Mouse (Mus musculus): ENCODE measurements around the gene Ifitm1.
"Not testable (repeated sequence)": the region's sequence is repeated elsewhere in the genome, so short reads cannot be mapped to it uniquely, and the experiment has no call there.

The Ifitm1 gene

DNA sequence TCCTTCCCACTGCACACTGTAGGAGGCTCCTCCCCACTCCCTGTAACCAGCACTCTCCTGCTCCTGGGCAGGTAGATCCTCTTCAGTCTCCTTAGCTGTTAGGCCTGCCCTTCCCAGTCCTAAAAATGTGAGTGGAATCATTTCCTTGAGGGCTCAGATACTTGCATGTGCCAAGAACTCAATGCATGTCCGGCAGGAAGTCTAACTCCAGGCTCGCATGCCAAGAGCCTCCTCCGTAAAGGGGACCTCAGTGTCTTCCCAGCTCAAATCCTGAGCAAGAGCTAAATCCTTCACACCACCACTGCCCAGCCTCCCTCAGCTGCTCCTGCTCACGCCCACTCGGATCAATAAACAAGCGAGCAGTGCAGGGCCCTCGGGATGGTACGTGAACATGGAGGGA lies 16.0 kb upstream of the Ifitm1 start:
- DNase-seq (ENCODE audit: low spot score), result no peak

GRCm38 (mm10) chr7:140951765-140952164 lies 15.3 kb upstream of the Ifitm1 start:
- no peak for DNase-seq (ENCODE audit: low spot score)

DNA sequence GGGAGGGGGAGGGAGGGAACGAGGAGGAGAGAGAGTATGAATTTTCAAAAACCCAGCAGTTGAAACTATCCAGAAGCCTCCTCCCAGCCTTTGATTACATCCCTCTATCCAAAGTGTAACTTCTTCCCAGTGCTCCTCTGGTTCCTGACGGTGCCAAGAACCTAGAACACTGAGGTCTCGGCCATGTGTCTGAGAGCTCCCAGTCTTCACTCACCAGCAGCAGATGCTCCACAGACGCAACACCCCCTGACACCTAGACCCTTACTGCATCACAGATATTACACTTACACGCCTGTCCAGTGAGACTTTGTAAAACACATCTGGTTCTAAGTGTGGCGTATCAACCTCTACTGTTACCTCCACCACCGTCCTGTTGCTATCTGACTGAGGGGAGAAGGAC lies 14.6 kb upstream of the Ifitm1 start:
- DNase-seq (ENCODE audit: low spot score), result no peak

DNA sequence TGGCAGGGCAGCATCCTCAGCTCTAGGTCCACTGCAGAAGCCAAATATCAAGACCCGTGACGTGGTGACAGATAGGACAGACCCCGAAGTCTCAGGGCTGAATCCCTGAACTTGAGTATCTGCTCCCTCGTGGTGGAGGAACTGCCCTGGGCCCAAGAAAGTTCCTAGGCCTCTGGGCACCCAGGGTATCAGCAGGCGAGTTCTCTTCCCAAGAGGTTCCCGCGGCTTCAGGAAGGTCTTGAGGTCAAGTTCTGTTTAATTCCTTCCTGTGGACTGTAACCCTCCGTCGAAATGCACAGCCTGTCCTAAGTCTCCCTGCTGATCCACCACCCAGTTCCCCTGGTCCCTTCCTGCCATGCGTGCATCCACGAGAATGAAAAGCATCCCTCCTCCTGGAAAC lies 13.9 kb upstream of the Ifitm1 start:
- DNase-seq (ENCODE audit: low spot score), result no peak

- no peak for DNase-seq (ENCODE audit: low spot score)
These were observed 13.0 kb upstream of the Ifitm1 start for GRCm38 (mm10) chr7:140953800-140954732.

DNA sequence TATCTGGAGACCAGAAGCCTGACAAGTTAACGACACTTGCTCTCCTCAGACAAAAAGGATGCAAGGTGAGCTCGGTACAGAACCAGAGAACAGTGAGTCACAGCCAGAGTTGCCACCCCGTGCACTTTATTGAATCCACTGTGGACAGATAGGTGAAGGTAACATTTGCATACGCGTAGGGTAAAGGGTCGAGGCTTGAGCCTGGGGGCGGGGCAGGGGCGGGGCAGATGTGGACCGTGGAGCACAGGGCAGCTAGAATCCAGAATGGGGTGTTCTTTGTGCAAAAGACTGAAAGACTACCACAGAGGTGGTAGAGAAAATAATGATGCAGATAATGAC lies 12.3 kb upstream of the Ifitm1 start:
- no peak for DNase-seq (ENCODE audit: low spot score)

GRCm38 (mm10) chr7:140955342-140955741 lies 11.7 kb upstream of the Ifitm1 start:
- no peak for DNase-seq (ENCODE audit: low spot score)

GRCm38 (mm10) chr7:140955758-140956555 lies 11.1 kb upstream of the Ifitm1 start, which contains the start of the genes Gm45717 and Ifitm2:
Gene Gm45717 (minus strand): TSS chr7:140955937.
Gene Ifitm2 (minus strand): TSS chr7:140955987.
- peak; percentile 25 for DNase-seq (ENCODE audit: low spot score)

DNA sequence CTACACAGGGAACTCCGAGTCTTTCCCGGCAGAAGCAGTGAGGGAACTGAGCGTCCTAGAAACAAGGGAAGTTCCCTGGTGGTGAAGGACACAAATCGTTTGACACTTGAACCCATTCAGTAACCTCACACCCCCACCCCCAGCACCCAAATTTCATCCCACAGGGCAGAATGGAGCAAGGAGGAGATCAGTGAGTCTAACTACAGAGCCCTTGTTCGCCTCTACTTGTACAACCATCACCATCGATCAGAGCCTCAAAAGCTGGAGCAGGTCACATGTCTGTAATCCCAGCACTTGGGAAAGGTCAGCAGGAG lies 10.5 kb upstream of the Ifitm1 start:
- DNase-seq (ENCODE audit: low spot score), result no peak

- DNase-seq (ENCODE audit: low spot score), result peak; percentile 47
These were observed 7.7 kb upstream of the Ifitm1 start for GRCm38 (mm10) chr7:140959181-140959901.

DNA sequence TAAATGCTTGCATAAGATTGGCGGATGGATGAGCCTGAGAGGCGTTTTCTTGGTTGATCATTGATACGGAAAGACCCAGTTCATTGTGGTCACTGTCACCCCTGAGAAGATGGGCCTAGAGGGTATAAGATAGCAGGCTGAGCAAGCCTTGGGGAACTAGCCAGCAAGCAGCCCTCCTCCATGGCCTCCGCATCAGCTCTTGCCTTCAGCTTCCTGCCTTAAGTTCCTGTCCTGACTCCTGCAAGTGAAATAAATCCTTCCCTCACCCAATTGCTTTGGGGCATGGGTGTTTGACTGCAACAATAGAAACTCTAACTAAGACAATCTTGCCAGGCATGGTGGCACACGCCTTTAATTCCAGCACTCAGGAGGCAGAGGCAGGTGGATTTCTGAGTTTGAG lies 7.0 kb upstream of the Ifitm1 start:
- no peak for DNase-seq (ENCODE audit: low spot score)

- no peak for DNase-seq (ENCODE audit: low spot score)
These were observed 5.6 kb upstream of the Ifitm1 start for GRCm38 (mm10) chr7:140961416-140961815.

- DNase-seq (ENCODE audit: low spot score), result no peak
These were observed 4.3 kb upstream of the Ifitm1 start for GRCm38 (mm10) chr7:140962733-140963132.

GRCm38 (mm10) chr7:140967862-140968591 lies 1.0 kb downstream of the Ifitm1 start:
- DNase-seq (ENCODE audit: low spot score), result no peak

DNA sequence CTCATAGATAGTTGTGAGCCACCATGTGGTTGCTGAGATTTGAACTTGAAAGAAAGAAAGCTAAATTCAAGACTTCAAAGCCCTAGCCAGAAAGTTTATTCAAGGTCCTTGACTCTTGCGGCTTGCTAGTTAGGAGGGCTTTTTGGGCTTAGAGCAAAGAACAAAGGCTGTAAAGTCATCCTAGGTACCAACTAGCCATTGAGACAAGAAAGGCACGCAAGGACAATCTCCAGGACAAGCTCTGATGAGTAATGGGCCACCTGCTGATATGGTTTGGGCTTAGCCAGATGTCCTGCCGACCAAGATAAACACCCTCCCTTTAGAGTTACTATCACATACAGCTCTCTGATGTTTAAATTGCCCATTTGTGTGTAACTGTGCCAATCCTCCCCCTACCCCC lies 1.7 kb downstream of the Ifitm1 start:
- DNase-seq (ENCODE audit: low spot score), result not testable (repeated sequence)

GRCm38 (mm10) chr7:140970931-140971330 lies 3.9 kb downstream of the Ifitm1 start:
- DNase-seq (ENCODE audit: low spot score), result no peak

- DNase-seq (ENCODE audit: low spot score), result no peak
These were observed 4.6 kb downstream of the Ifitm1 start for GRCm38 (mm10) chr7:140971479-140972171.

DNA sequence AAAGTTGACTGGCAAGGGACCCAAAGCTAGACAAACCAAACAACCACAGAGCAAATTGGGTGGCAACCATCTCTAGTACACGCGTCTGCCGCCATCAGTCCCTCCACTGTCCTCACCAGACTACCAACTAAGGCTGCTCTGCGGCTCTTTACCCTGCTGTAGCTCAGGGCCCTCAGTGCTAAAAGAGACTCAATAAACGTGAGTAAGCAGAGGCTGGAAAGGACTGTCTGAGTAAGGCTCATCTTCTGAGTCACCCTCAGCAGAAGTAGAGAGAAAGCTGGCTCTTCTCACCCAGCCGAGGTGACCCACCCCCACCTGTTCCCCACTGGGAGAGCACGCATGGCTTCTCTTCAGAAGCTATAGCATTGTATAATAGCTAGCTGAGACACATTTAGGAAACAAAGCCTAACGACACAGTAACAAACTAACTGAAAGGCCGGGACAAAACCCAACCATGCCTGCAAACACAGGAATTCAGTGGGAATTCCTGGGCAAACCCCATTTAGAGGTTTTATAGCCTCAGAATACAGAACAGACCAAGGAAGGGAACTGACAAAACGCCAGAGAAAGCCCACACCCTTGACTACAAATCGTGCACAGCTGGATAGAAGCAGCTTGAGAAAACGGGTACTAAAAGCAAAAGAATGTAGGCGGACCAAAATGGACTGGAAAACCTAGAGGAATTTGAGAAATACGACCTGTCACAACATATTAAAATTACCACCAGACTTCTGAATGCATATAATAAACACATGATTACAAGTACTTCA lies 6.6 kb downstream of the Ifitm1 start:
- DNase-seq (ENCODE audit: low spot score), result no peak

DNA sequence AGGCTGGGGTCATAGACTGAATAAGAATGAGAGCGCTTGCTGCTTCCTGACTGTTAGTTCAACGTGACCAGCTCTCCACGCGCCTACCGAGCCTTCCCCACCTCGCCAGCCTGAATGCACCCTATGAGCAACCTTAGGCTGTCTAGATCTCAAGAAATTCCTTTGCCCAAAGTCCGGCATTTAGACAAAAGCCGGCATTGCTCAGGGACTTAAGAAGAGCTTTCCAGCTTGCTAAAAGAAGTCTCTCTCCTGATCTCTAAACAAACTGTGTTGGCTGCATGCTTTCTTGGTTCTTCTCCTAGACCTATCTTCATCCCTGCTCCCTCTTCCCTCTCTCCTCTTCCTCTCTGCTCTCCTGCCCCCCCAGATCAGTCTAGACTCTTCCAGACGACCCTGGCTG lies 7.9 kb downstream of the Ifitm1 start:
- DNase-seq (ENCODE audit: low spot score), result no peak

DNA sequence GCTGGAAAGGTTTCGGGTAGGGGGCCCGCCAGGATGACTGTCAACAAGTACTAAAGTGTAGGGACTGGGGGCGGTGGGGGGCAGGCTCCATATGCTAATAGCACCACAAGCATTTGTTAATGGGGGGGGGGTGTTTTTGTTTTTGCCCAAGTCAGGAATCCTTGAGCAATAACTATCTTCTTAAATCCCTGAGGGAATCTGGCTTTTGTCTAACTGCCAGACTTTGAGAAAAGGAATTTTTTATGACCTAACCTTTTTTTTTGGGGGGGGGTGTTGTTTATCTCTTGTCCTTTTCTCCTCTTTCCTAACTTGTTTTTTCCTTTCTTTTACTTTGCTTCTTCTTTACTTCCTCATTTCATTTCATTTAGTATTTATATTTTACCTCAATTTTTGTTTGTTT lies 8.4 kb downstream of the Ifitm1 start:
- no peak for DNase-seq (ENCODE audit: low spot score)
